Mouse (Mus musculus) liver, adult 2 months (tissue): ENCODE data around the gene Cmah. TPM values are rescaled to one million over a fixed set of nuclear protein-coding genes. Genes with fewer than 3 reads are reported as not detected.

Experiments used
- DNase-seq: peaks from one replicate; pipeline ENCODE4 v3.0.0-alpha.2; 2011; ENCODE audit warnings: low read depth, low spot score; ENCODE audit errors: extremely low read depth
- H3K27ac ChIP-seq: fragments of 200-500 bp; replicated peaks from 2 replicates; pipeline ENCODE4 v1.5.1; 2012; ENCODE audit warnings: low read depth, mild to moderate bottlenecking, control low read depth, inconsistent platforms, low read length; ENCODE audit not compliant: insufficient read depth
- H3K27me3 ChIP-seq: fragments of 200-500 bp; 2 replicates; pipeline ENCODE4 v1.6.1; 2012; ENCODE audit warnings: mild to moderate bottlenecking, moderate library complexity, low read length, inconsistent platforms; ENCODE audit not compliant: control insufficient read depth, insufficient read depth
- H3K36me3 ChIP-seq: fragments of 200-500 bp; 2 replicates; pipeline ENCODE4 v1.6.1; 2012; ENCODE audit warnings: low read length, inconsistent platforms; ENCODE audit not compliant: control insufficient read depth, insufficient read depth
- H3K4me1 ChIP-seq: fragments of 200-500 bp; 2 replicates; pipeline ENCODE4 v1.6.1; 2011; ENCODE audit warnings: low read length; ENCODE audit not compliant: control insufficient read depth, insufficient read depth
- H3K4me3 ChIP-seq: fragments of 200-500 bp; 2 replicates; pipeline ENCODE4 v1.5.1; 2011; ENCODE audit warnings: low read depth, mild to moderate bottlenecking, control low read depth, low read length, moderate library complexity; ENCODE audit not compliant: insufficient read depth
- H3K79me2 ChIP-seq: fragments of 200-500 bp; 2 replicates; pipeline ENCODE4 v1.6.1; 2012; ENCODE audit warnings: inconsistent platforms, mild to moderate bottlenecking, low read length, moderate library complexity; ENCODE audit not compliant: control insufficient read depth, insufficient read depth
- H3K9ac ChIP-seq: fragments of 200-500 bp; 2 replicates; pipeline ENCODE4 v1.6.1; 2012; ENCODE audit warnings: low read depth, mild to moderate bottlenecking, control low read depth, inconsistent platforms, low read length
- CTCF ChIP-seq: fragments of 200-500 bp; IDR thresholded peaks from 2 replicates; pipeline ENCODE4 v1.5.1; 2011; ENCODE audit warnings: low read depth, low read length, control low read depth
- POLR2A ChIP-seq: fragments of 200-500 bp; IDR thresholded peaks from 2 replicates; pipeline ENCODE4 v1.6.1; 2011; ENCODE audit warnings: low read length, control low read depth; ENCODE audit not compliant: insufficient read depth; ENCODE audit errors: extremely low read depth
- WGBS: fragments of 180-500 bp; shearing (Covaris S2); methylation state at CpG from one replicate; pipeline ENCODE4 v1.1.7; 2018; 5-methylcytosine and 5-hydroxymethylcytosine counted together
- polyA plus RNA-seq: library from polyadenylated mRNA; depleted of rRNA; stranded (reverse); fragments of >200 nt; gene quantifications from 2 replicates; pipeline ENCODE4 v1.2.3, GENCODE M21; 2012
- total RNA-seq: library from RNA; depleted of rRNA; stranded (reverse); fragments of >200 nt; gene quantifications from 2 replicates; pipeline ENCODE4 v1.2.3, GENCODE M21; 2014

Cmah gene
- total and polyA plus RNA-seq, 2 experiments: 11.8 to 49.3 TPM

DNA sequence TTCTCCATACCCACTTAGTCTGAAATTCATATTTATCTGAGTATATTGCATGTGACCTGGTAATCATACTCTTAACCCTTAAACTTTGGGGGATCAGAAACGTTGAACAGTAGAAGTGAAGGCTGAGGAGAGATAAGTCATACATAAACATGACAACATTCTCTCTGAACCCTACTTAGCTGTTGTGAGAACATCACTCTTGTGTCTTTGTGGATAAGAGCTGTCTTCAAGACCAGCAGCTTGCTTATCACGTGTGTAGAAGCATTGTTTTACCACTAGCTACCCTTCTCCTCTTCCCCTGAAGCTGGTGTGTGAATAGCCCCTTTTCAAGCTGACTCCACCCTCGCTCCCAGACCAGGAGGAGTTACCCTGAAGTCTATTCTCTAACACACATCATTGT lies 94.8 kb downstream of the Cmah start:
- Histone ChIP-seq H3K4me3 (no peak overlapping the region), H3K27me3 (no peaks in the 10 kb centered on the region), H3K36me3 (peaks cover 59% of the 10 kb centered on the region), H3K9ac (no peak overlapping the region), H3K79me2 (no peaks in the 10 kb centered on the region), H3K27ac (no peak overlapping the region), H3K4me1 (peaks cover 3% of the 10 kb centered on the region; the same call in 1 of the 2 replicates)
- 76% methylated on average over 3 of the region's 3 CpGs for WGBS
- no peak for DNase-seq
- no peak for TF ChIP-seq CTCF
- TF ChIP-seq POLR2A: no peak

DNA sequence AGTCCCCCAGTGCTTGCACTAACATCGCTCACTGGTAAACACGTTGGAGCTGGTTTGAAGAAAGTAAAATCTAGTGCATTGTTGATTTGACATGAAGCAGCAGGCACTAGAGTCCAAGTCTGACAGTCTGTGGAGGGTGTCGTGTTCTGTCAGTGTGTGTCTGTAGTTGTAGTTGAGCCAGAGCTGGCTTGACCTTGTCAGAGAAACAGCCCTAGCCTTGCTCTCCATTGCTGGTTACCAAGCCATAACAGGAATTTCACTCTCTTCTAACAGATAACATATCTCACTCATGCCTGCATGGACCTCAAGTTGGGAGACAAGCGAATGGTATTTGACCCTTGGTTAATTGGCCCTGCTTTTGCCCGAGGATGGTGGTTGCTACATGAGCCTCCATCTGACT lies 103.0 kb downstream of the Cmah start:
- Histone ChIP-seq H3K79me2 (no peaks in the 10 kb centered on the region), H3K27ac (no peak overlapping the region), H3K4me1 (no peaks in the 10 kb centered on the region; the same call in 1 of the 2 replicates), H3K36me3 (peaks cover 68% of the 10 kb centered on the region), H3K9ac (no peak overlapping the region), H3K4me3 (no peak overlapping the region), H3K27me3 (no peaks in the 10 kb centered on the region)
- WGBS: 70% methylated on average over 5 of the region's 5 CpGs
- TF ChIP-seq POLR2A (no peak), CTCF (no peak)
- DNase-seq: no peak

DNA sequence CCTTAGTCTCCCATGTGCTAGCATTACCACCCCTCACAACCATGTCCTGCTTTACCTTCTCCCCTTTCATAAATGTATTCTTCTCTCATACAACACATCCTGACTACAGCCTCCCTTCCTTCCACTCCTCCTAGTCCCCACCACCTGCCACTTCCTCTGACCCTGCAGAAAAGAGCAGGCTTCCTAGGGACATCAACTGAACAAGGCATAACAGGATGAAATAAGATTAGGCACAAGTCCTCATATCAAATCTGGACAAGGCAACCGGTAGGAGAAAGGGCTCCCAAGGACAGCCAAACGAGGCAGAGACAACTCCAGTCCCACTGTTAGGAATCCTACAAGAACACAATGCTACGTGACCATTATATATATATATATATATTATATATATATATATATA lies 104.4 kb downstream of the Cmah start:
- WGBS: 82% methylated on average over 3 of the region's 3 CpGs
- Histone ChIP-seq H3K79me2 (no peaks in the 10 kb centered on the region), H3K4me1 (no peaks in the 10 kb centered on the region; the same call in 1 of the 2 replicates), H3K4me3 (no peak overlapping the region), H3K9ac (no peak overlapping the region), H3K36me3 (peaks cover 72% of the 10 kb centered on the region), H3K27me3 (no peaks in the 10 kb centered on the region), H3K27ac (no peak overlapping the region)
- TF ChIP-seq POLR2A: no peak
- no peak for DNase-seq

DNA sequence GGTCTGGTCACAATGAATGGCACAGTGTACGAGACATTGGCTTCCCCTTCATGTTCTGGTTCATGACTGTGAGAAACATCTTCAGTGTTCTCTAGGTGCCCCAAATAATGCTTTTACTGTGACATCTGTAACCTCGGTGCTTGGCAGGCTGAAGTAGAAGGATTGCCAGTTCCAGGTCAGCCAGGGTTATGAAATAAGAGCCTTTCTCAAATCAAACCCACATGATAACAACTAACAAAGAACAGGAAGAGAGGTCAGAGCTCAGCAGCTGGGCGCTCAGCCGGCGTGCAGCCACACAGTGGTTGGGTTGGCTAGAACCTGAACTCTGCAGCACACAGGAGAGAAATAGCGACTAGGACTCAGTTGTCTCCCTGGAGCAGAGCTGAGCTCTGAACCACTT lies 115.1 kb downstream of the Cmah start:
- peak overlapping the region; percentile 59 for H3K9ac ChIP-seq
- H3K4me1 ChIP-seq: peaks cover 30% of the 10 kb centered on the region
- H3K36me3 ChIP-seq: peaks cover 28% of the 10 kb centered on the region
- DNase-seq: peak; percentile 99
- no peaks in the 10 kb centered on the region for H3K27me3 ChIP-seq
- H3K79me2 ChIP-seq: no peaks in the 10 kb centered on the region
- TF ChIP-seq CTCF (0 out of 2 replicates have a peak, but pooled peaks have one; percentile 30), POLR2A (0 out of 2 replicates have a peak, but pooled peaks have one; percentile 10)
- H3K27ac ChIP-seq: peak overlapping the region; percentile 92
- no peak overlapping the region for H3K4me3 ChIP-seq
- WGBS: under 1% methylated on average over 6 of the region's 6 CpGs

DNA sequence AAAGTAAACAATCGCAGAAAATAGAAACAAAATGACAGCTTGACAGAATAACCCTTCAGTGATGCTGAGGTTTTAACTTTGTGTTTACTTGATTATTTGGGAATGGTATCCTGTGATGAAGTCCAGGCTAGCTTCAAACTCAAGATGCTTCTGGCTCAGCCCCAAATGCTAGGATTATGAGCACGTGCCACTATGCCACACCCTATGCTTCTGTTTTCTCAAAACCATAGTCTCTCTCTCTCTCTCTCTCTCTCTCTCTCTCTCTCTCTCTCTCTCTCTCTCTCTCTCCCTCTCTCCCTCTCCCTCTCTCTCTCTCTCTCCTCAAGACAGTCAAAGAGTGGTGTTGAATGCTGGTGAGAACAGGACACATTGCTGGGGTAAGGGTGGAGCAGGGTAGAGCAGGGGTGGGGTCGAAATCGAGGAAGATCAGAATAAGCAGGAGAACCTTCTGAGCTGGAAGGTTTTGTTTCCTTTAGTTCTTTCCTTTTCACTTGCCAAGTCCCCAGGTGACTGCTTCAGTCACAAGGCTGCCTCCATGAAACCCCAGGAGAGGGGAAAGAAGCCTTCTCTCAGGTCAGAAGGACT lies 116.7 kb downstream of the Cmah start:
- peaks cover 30% of the 10 kb centered on the region for H3K4me1 ChIP-seq
- H3K9ac ChIP-seq: peak overlapping the region; percentile 8; the same call in 1 of the 2 replicates
- 46% methylated on average over 4 of the region's 4 CpGs for WGBS
- no peaks in the 10 kb centered on the region for H3K27me3 ChIP-seq
- TF ChIP-seq CTCF: no peak
- TF ChIP-seq POLR2A: no peak
- H3K36me3 ChIP-seq: peaks cover 25% of the 10 kb centered on the region
- no peaks in the 10 kb centered on the region for H3K79me2 ChIP-seq
- H3K27ac ChIP-seq: peak overlapping the region; percentile 86
- no peak overlapping the region for H3K4me3 ChIP-seq
- DNase-seq: peak; percentile 42

DNA sequence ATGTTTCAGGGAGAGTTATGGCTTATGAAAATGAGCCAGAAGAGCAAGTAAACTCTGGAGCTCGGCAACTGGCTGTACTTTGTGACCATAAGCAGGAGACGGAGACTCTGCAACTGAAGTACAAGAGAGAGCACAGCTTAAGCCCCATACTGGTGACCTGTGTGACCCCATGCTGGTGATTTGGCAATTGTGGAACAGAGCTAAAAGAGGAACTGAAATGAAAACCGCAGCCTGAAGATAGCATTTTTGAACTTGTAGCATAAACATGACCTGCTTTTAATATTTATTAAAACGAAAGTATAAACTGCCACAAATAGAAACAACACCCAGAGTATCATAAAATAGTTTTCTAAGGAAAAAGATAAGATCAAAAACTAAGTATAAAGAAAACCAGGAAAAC lies 117.5 kb downstream of the Cmah start:
- peak overlapping the region; percentile 86 for H3K27ac ChIP-seq
- no peaks in the 10 kb centered on the region for H3K79me2 ChIP-seq
- peaks cover 30% of the 10 kb centered on the region for H3K4me1 ChIP-seq
- TF ChIP-seq POLR2A (no peak), CTCF (no peak)
- H3K9ac ChIP-seq: peak overlapping the region; percentile 11; the same call in 1 of the 2 replicates
- peaks cover 20% of the 10 kb centered on the region for H3K36me3 ChIP-seq
- peak; percentile 85 for DNase-seq
- H3K27me3 ChIP-seq: no peaks in the 10 kb centered on the region
- 13% methylated on average over 4 of the region's 4 CpGs for WGBS
- H3K4me3 ChIP-seq: no peak overlapping the region
